Mouse (Mus musculus): ENCODE results near the gene Alpk3.

GRCm38 (mm10) chr7:81125215-81126175 is 68.1 kb downstream of the Alpk3 start:
- TF ChIP-seq MAFK (IDR thresholded peaks at IDR 0.05; ENCODE audit: insufficient read depth, low read depth, low read length) (no peak), ZNF384 (IDR thresholded peaks at IDR 0.05; ENCODE audit: low read depth, low read length) (no peak), ZC3H11A (IDR thresholded peaks at IDR 0.05; ENCODE audit: borderline replicate concordance, low read depth, low read length) (no peak)

All from ES-E14 (cell line).